Mouse (Mus musculus) stomach, postnatal 0 days (tissue): ENCODE data around the gene Ifngr2. TPM values are rescaled to one million over a fixed set of nuclear protein-coding genes. Genes with fewer than 3 reads are reported as not detected.

Source experiments
- ATAC-seq: fragments of 200-750 bp; cut with Nextera tagmentation; 2 replicates; pipeline ENCODE4 v1.8.0; 2017; ENCODE audit not compliant: low FRiP score, low TSS enrichment
- DNase-seq: peaks from one replicate; pipeline ENCODE4 v3.0.0-alpha.2; 2016; ENCODE audit warnings: low spot score
- H3K27ac ChIP-seq: fragments of 300-500 bp; sonication (generic); replicated peaks from 2 replicates; pipeline ENCODE4 v1.5.1; 2014; ENCODE audit warnings: mild to moderate bottlenecking, control low read depth
- H3K27me3 ChIP-seq: fragments of 300-500 bp; sonication (generic); 2 replicates; pipeline ENCODE4 v1.6.1; 2014; ENCODE audit warnings: low read length; ENCODE audit not compliant: control insufficient read depth, insufficient read depth
- H3K36me3 ChIP-seq: fragments of 300-500 bp; sonication (generic); 2 replicates; pipeline ENCODE4 v1.6.1; 2014; ENCODE audit warnings: low read length, mixed read lengths; ENCODE audit not compliant: control insufficient read depth, insufficient read depth
- H3K4me1 ChIP-seq: fragments of 300-500 bp; sonication (generic); replicated peaks from 2 replicates; pipeline ENCODE4 v1.6.1; 2014; ENCODE audit warnings: antibody characterized with exemption; ENCODE audit not compliant: control insufficient read depth, insufficient read depth
- H3K4me2 ChIP-seq: fragments of 300-500 bp; sonication (generic); replicated peaks from 2 replicates; pipeline ENCODE4 v1.6.1; 2014; ENCODE audit warnings: low read depth, mild to moderate bottlenecking, control low read depth, moderate library complexity
- H3K4me3 ChIP-seq: fragments of 300-500 bp; sonication (generic); 2 replicates; pipeline ENCODE4 v1.5.1; 2014; ENCODE audit warnings: low read depth, low read length, control low read depth
- H3K9ac ChIP-seq: fragments of 300-500 bp; sonication (generic); 2 replicates; pipeline ENCODE4 v1.6.1; 2014; ENCODE audit warnings: mild to moderate bottlenecking, low read length, control low read depth, mixed read lengths
- H3K9me3 ChIP-seq: fragments of 300-500 bp; sonication (generic); 2 replicates; pipeline ENCODE4 v1.6.1; 2016; ENCODE audit warnings: low read length; ENCODE audit not compliant: control insufficient read depth
- CTCF ChIP-seq: IDR thresholded peaks from 2 replicates; pipeline ENCODE4 v1.5.1; 2016; ENCODE audit warnings: antibody characterized with exemption, low read depth, mild to moderate bottlenecking, moderate library complexity
- EP300 ChIP-seq: optimal IDR thresholded peaks from 2 replicates; pipeline ENCODE3; 2016; ENCODE audit warnings: antibody characterized with exemption
- WGBS: fragments of 180-500 bp; shearing (Covaris S2); extraction: QIAGEN DNeasy Blood & Tissue Kit; methylation state at CpG from one replicate; pipeline ENCODE4 v1.1.7; 2014; 5-methylcytosine and 5-hydroxymethylcytosine counted together
- polyA plus RNA-seq: library from polyadenylated mRNA; unstranded; fragments of >200 nt; fragmentation: Nextera tagmentation; extraction: Ambion mirVana; gene quantifications from 2 replicates; pipeline ENCODE4 v1.2.1, GENCODE M21; 2015

Gene Ifngr2
- polyA plus RNA-seq, 1 experiment from 2014 or later, result 57.8 TPM

DNA sequence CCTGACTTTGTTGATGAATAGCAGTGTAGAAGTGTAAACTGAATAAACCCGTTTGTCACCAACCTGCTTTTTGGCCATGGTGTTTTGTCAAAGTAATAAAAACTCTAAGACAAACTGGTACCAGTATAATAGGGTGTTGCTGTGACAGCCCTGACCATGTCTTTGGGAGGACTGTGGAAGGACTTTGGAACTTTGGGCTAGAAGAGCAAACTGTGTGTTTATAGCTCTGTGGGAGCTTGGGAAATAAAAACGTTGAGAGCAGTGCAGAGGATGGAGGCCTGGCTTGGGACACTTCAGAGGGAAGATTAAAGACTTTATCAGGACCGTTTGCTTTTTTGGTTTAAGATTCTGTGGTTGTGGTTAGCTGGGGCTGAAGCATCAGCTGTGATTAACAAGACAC, 24.2 kb downstream of the Ifngr2 start:
- TF ChIP-seq CTCF (no peak), EP300 (no peak)
- WGBS, result 45% methylated on average over 3 of the region's 3 CpGs
- Histone ChIP-seq H3K27me3 (no peaks in the 10 kb centered on the region), H3K4me3 (no peak overlapping the region), H3K27ac (no peak overlapping the region), H3K4me2 (no peak overlapping the region), H3K9ac (no peak overlapping the region), H3K4me1 (no peaks in the 10 kb centered on the region), H3K36me3 (no peaks in the 10 kb centered on the region), H3K9me3 (no peaks in the 10 kb centered on the region)
- DNase-seq (no peak), ATAC-seq (no peak)

DNA sequence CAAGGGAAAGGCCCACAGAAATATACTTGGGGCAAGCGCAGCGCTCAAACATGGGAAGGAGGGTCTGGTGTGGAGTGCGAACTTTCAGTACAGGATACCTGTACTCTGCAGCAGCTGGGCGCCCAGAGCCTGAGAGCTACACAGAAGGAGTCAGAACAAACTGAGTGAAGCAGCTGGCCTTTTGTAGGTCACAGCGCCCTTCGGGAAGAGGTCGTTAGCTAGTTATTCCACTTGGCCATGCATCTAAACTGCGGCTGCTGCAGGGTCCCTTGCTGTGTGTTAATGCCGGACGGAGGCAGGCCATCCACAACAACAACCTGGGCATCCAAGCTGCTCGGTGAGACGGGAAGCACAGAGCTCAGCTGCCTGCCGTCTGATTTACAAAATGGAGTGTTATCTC, 28.3 kb downstream of the Ifngr2 start:
- no peak overlapping the region for H3K4me3 ChIP-seq
- no peaks in the 10 kb centered on the region for H3K27me3 ChIP-seq
- H3K9me3 ChIP-seq, result no peaks in the 10 kb centered on the region
- H3K36me3 ChIP-seq, result no peaks in the 10 kb centered on the region
- H3K27ac ChIP-seq, result no peak overlapping the region
- no peak overlapping the region for H3K4me2 ChIP-seq
- ATAC-seq (no peak), DNase-seq (no peak)
- no peaks in the 10 kb centered on the region for H3K4me1 ChIP-seq
- no peak for TF ChIP-seq CTCF
- no peak for TF ChIP-seq EP300
- 68% methylated on average over 13 of the region's 13 CpGs for WGBS
- no peak overlapping the region for H3K9ac ChIP-seq

DNA sequence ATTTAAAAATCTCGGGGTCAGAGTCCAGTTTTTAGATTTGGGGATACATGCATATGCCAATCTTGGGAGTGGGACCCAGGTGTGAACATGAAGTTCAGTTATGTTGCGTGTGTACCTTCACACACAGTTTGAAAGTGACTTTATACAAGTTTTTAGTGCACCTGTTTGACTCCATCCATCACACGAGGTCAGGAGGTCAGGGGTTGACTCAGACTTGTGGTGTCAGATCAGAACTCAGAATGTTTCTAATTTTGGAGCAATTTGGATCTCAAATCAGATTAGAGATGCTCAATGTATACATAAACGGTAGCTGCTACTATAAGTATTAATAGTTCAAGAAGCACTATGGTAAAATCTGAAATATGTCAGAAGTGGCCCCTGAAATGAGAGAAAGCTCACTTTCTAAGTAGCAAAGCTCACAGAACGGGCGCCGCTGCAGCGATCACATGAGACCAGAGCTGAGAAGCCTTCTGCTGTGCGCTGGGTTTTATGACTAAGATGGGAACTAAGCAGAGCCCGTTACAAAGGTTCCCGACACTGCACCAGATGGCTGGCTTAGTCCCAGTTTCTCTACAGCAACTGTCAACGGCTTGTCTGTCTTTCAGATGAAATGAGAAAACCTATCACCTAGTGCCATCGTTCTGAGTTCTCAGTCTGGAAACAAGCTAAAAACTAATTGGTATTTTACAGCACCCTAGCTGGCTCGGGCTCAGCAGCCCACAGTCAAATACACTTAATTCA, 32.3 kb downstream of the Ifngr2 start:
- TF ChIP-seq CTCF (no peak), EP300 (no peak)
- Histone ChIP-seq H3K4me2 (no peak overlapping the region), H3K4me3 (no peak overlapping the region), H3K27me3 (no peaks in the 10 kb centered on the region), H3K9me3 (no peaks in the 10 kb centered on the region), H3K36me3 (no peaks in the 10 kb centered on the region), H3K9ac (no peak overlapping the region), H3K4me1 (no peaks in the 10 kb centered on the region), H3K27ac (no peak overlapping the region)
- 82% methylated on average over 14 of the region's 14 CpGs for WGBS
- no peak for ATAC-seq
- no peak for DNase-seq

DNA sequence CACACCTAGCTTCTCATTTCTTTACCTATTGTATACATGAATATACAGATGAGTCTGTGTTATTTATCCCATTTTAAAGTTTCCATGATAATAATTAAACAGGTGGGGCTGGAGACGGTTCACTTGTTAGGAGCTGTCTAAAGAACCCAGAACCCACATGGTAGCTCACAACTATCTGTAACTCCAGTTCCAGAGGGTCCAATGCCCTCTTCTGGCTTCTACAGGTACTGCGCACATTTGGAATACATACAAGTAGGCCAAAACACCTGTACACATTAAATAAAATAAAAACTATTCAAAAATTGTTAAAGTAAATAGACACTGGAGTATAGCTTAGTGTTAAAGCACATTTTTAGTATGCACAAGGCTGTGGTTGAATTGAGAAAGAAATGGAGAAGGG, 35.4 kb downstream of the Ifngr2 start:
- Histone ChIP-seq H3K9ac (no peak overlapping the region), H3K4me3 (no peak overlapping the region), H3K9me3 (no peaks in the 10 kb centered on the region), H3K4me1 (no peaks in the 10 kb centered on the region), H3K4me2 (no peak overlapping the region), H3K27me3 (no peaks in the 10 kb centered on the region), H3K36me3 (no peaks in the 10 kb centered on the region), H3K27ac (no peak overlapping the region)
- no peak for ATAC-seq
- WGBS, result 81% methylated on average over 2 of the region's 2 CpGs
- TF ChIP-seq EP300 (no peak), CTCF (peak; percentile 75)
- peak; percentile 45 for DNase-seq

DNA sequence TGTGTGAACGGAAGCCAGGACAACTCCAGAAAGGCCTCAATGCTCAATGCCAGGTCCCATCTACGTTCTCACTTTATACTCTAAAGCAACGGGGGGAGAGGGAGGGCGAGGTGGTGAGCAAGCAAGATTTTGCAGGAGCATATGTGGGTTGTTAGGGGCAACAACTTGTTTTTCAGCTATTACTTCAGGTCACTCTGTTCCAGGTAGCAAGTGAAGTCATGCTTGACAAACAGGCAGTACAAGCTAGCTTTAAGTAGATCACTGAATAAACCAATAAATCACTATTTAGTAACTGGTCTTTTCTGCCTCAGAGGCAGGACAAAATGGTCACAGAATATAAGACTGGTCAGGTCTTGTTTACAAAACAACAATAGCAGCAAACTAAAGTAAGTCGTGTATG, 38.7 kb downstream of the Ifngr2 start:
- no peak for ATAC-seq
- Histone ChIP-seq H3K4me2 (no peak overlapping the region), H3K27ac (no peak overlapping the region)

DNA sequence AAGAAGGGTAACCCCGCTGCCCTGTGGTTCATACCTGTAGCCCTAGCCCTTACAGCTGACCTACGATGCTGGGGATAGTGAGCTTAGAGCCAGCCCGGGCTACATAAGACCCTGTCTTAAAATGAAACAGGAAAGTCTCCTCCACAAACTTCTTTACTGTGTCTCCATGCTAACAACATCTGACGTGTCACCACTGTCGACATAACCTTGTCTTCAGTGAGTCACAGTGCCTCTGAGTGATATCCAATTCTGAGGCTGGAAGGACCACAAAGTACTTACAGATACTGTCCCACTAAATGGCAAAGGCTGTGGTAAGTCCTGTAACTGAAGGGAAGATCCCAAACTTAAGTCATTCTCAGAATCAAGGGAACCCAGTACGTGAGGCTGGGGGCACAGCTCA, 39.4 kb downstream of the Ifngr2 start:
- Histone ChIP-seq H3K27ac (no peak overlapping the region), H3K4me3 (no peak overlapping the region), H3K4me2 (no peak overlapping the region), H3K9ac (no peak overlapping the region), H3K4me1 (no peaks in the 10 kb centered on the region), H3K36me3 (no peaks in the 10 kb centered on the region), H3K27me3 (no peaks in the 10 kb centered on the region), H3K9me3 (no peaks in the 10 kb centered on the region)
- ATAC-seq (no peak), DNase-seq (no peak)
- TF ChIP-seq EP300 (no peak), CTCF (no peak)
- 88% methylated on average over 6 of the region's 6 CpGs for WGBS

More for the DNA sequence above, 38.7 kb downstream of the Ifngr2 start:
- Histone ChIP-seq H3K4me3 (no peak overlapping the region), H3K9ac (no peak overlapping the region), H3K27me3 (no peaks in the 10 kb centered on the region), H3K9me3 (no peaks in the 10 kb centered on the region), H3K36me3 (no peaks in the 10 kb centered on the region), H3K4me1 (no peaks in the 10 kb centered on the region)
- TF ChIP-seq EP300, result no peak
- 78% methylated on average over 5 of the region's 5 CpGs for WGBS
- no peak for DNase-seq
